Mouse (Mus musculus): ENCODE results near the gene Pik3c2b. TPM values are rescaled to one million over a fixed set of nuclear protein-coding genes. Genes with fewer than 3 reads are reported as not detected.
"Not testable (repeated sequence)": the region's sequence is repeated elsewhere in the genome, so short reads cannot be mapped to it uniquely, and the experiment has no call there.

The Pik3c2b gene
- total RNA-seq, 1 experiment from 2014 or later: 1.9 TPM

DNA sequence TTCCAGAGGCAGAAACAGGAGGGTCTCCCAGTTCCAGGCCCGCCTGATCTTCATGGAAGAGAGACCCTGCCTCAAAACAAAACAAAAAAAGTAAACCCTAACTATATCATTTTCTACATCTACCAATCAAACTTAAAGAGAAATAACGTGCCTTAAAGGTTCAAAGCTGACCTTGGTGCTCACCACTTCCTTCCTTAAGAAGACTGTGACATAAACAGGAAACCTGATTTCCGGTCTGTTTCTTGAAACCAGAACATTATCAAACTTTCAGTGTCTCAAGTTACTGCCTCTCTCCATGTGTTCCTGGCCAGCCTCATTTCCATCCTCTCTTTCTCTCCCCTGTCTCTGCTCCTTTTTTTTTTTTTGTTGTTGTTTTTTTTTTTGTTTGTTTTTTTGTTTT is 15.7 kb upstream of the Pik3c2b start:
- no peak for ATAC-seq (replicated peaks; ENCODE audit: insufficient number of reproducible peaks, low FRiP score, low TSS enrichment, poor library complexity, severe bottlenecking)

DNA sequence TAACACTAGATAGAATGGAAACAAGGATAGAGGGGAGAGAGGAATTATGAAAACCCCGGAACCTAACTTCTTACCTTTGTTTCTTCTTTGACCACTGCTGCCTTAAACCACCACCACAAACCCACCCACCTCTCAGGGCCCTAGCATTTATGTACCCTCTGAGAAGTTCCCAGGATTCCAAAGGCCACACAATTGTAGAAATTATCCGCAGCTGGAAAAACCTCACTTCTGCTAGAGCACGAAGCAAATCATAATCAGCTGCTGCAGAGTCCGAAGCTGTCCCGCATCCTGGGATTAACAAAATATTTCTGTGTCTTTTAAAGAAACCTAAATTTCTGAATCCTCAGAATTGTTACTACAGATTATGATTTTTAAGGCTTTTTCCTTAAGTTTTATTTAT is 15.0 kb upstream of the Pik3c2b start, which contains the start of gene Mdm4:
TSS of gene Mdm4 (minus strand) at position 101 of the 400 bp plus-strand sequence.
- ATAC-seq (replicated peaks; ENCODE audit: insufficient number of reproducible peaks, low FRiP score, low TSS enrichment, poor library complexity, severe bottlenecking): no peak

DNA sequence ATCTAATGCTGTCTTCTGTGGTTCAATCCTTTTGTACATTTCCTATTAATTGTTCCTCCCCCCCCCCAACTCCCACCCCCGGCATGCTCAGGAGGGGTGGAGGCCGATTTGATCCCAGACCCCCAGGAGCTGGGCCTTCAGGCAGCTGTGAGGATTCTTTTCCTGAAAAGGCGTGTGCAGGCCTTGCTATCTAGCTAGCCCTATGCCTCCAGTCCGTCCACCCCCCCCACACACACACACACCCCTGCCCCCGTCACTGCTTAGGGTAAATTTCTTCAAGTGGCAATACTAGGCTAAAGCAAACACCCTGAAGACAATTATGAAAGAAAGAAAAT is 12.5 kb upstream of the Pik3c2b start:
- ATAC-seq (replicated peaks; ENCODE audit: insufficient number of reproducible peaks, low FRiP score, low TSS enrichment, poor library complexity, severe bottlenecking): no peak

DNA sequence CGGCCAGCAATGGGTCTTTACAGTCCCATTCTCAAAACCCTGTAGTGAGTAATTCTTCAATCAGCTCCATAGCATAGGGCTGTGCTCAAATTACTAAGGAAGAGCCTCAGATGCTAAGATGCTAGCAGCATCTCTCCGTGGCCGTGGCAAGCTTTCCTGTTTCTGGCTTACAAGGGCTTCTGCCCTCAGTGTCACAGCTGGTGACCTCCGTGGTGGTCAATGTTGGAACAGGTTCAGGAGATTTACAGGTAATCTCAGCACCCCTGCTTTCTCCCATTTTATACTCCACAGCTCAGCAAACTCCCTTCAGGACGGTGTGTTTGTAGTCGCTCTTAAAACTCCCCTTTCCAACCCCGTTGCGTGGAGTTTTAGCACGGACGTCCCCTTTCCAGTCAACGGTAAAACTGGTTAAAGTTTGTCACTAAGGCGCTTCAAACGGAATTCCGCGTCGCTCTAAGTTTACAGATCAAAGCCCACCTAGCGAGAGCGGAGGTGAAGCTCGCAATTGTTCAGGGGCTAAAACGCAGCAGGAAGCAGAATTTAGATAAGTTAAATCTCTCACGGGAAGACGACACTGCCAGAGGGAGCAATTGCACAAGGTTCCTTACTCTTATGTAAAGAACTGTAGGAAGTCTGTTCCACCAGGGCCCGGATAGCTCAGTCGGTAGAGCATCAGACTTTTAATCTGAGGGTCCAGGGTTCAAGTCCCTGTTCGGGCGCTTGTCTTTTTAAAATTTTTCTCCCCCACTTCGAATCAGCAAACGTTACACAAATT is 12.0 kb upstream of the Pik3c2b start:
- ATAC-seq (replicated peaks; ENCODE audit: insufficient number of reproducible peaks, low FRiP score, low TSS enrichment, poor library complexity, severe bottlenecking): peak; percentile 70; the same call in 1 of the 2 replicates

DNA sequence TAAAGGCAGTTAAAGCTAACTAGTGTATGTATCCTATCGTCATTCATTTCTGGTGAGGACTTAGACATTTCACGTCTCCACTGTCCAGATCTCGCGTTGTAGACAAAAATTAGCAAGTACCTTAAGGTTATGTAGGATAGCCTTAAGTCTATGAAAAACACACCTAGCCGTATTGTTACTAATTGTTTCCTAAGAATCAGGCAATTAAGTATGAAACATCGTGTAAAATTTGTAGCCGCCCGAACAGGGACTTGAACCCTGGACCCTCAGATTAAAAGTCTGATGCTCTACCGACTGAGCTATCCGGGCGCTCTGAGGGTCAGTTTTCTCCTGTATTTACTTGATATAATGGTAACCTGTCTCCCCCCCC is 11.4 kb upstream of the Pik3c2b start:
- no peak for ATAC-seq (replicated peaks; ENCODE audit: insufficient number of reproducible peaks, low FRiP score, low TSS enrichment, poor library complexity, severe bottlenecking)

DNA sequence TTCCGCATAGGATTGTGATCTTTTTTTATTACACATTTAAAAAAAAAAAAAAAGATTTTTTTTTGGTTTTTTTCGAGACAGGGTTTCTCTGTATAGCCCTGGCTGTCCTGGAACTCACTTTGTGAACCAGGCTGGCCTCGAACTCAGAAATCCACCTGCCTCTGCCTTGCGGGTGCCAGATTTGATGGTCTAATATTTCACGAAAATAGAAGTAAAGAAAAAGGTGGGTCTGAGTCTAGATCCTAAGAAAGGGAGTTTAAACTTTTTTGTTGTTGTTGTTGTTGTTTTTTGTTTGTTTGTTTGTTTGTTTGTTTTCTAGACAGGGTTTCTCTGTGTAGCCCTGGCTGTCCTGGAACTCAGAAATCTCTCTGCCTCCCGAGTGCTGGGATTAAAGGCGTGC is 10.8 kb upstream of the Pik3c2b start:
- ATAC-seq (replicated peaks; ENCODE audit: insufficient number of reproducible peaks, low FRiP score, low TSS enrichment, poor library complexity, severe bottlenecking): not testable (repeated sequence)

DNA sequence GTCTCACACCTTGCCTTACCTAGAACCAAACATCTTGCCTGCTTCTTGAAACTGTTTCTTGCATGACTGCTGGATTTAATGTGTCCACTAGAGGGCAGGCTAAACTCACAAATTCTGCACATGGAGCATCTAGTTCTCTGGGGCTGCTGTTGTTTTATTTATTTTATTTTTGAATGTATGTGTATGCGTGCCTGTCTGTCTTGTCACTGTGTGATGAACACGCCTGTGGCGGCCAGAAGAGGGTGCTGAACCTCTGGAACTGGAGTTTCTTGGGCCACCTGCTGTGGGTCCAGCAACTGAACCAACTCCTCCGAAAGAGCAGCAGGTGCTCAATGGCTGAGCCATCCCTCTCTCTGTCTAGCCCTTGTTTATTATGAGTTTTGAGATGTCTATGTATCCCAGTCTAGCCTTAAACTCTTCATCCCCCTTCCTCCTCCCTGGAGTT is 5.9 kb upstream of the Pik3c2b start:
- peak; percentile 68 for ATAC-seq (replicated peaks; ENCODE audit: insufficient number of reproducible peaks, low FRiP score, low TSS enrichment, poor library complexity, severe bottlenecking)

DNA sequence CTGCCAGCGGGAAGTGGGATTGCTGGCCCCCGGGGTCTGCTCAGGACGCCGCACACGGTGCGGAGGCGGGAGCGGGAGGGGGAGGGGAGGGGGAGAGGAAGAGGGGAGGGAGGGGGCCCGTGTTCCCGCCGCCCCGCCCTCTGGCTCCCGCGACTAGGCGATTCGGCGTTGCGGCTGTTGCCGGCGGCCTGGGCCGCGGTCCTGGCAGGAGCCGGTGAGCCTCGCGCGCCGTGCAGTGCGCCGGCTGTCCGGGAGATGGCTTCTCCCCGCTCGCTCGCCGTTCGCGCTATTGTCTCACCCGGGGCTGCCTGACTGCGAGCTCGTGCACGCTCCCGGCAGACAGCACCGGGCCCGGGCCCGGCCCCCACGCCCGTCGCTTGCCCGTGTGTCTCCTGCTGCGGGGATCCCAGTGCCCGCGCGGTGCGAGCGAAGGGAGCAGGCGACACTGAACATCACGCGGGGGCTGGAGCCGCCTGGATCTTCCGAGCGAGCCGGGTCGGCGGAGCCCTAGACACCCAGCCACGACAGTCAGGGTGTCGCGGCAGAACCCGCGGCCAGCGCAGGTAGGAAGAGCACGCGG is 484 bp downstream of the Pik3c2b start:
- peak; percentile 56 for ATAC-seq (replicated peaks; ENCODE audit: insufficient number of reproducible peaks, low FRiP score, low TSS enrichment, poor library complexity, severe bottlenecking)

DNA sequence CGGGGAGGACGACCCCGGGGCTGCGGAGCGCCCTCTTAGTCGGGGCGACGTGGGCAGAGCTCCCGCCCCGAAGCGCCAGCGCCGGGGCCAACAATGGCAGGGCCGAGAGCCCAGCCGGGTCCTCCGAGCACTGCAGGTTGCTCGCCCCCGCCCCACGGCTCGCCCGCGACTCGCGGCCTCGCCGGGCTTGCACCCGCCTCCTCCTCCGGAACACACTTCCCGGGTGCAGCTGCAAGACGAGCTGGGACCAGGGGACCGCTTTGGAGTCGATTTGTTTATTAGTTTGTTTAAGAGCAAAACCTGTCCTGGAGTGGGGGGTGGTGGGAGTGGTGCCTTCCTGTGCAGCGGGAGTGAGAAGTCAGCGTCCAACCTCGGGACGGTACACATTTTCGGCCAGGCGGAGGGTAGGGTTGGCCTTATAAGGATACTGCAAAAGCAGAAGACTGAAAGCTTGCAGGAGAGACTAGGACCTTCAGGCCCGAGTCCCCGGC is 1.0 kb downstream of the Pik3c2b start:
- ATAC-seq (replicated peaks; ENCODE audit: insufficient number of reproducible peaks, low FRiP score, low TSS enrichment, poor library complexity, severe bottlenecking): no peak; the same call in 1 of the 2 replicates

DNA sequence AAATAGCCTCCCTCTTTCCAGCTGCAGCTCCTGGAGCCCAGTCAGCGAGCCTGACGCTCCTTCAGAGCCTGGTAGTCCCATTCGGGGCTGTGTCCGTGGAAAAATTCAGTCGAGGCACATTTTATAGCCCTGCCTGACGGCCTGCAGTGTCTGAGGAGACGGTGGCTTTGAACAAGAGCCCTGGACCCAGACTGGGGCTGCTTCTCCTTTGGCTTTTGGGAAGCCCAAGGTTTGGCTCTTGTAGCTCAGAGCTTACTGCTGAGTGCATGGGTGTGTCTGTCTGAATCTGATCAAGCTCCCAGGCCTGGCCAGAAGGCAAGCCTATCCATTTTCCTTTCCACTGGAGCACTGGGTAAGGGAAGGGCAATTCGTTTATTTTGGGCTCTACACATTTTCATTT is 2.1 kb downstream of the Pik3c2b start:
- no peak for ATAC-seq (replicated peaks; ENCODE audit: insufficient number of reproducible peaks, low FRiP score, low TSS enrichment, poor library complexity, severe bottlenecking)

DNA sequence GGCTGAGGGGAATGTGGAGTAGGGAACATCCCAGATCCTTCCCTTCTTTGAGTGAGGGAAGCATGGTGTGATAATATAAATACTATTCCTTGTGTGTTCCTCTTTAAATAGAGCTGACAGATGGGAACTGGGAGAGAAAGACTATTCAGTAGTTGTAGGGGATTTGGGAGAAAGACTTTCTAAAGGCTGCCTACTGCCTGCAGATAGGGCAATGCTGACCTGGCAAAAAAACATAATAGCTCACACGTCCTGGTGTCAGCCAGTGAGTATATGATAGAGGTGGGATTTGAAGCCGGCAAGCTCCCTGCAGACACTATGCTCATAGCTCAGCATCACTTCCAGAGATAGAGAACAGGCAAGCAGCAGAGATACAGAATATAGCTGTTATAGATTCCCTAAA is 3.2 kb downstream of the Pik3c2b start:
- no peak for ATAC-seq (replicated peaks; ENCODE audit: insufficient number of reproducible peaks, low FRiP score, low TSS enrichment, poor library complexity, severe bottlenecking)

DNA sequence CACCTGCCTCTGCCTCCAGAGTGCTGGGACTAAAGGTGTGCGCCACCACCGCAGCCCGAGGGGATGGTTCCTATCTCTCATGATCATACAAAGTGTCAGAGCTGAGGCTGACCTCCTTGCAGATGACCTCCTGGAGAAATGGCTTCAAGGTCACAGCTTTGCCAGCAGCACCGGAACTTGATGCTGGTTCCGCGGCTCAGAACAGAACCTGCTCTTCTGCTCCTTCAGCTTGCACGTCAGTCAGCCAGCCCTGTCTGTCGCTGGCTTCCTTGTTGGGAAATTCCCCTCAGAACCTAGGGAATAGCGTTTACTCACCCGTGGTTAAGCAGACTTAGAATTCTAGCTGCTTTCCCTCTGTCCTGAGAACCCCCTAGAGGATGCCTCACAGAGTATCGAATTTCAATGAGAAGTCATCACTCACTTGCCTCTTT is 4.5 kb downstream of the Pik3c2b start:
- ATAC-seq (replicated peaks; ENCODE audit: insufficient number of reproducible peaks, low FRiP score, low TSS enrichment, poor library complexity, severe bottlenecking): no peak

DNA sequence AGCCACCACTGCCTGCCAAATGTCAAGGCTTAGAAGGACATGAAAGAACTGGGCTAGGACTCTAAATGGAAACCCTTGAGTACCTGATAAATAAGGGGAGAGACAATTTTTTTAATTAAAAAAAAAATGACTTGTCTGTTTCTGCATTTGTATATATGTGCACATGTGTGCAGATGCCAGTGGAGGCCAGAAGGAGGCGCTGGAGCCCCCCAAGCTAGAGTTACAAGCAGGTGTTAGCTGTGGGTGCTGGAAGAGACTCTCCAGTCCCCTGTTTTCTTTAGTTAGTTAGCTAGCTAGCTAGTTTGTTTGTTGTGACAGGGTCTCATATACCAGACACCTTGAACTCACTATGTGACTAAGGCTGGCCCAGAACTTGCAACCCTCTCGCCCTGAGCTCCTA is 6.4 kb downstream of the Pik3c2b start:
- no peak for ATAC-seq (replicated peaks; ENCODE audit: insufficient number of reproducible peaks, low FRiP score, low TSS enrichment, poor library complexity, severe bottlenecking)

DNA sequence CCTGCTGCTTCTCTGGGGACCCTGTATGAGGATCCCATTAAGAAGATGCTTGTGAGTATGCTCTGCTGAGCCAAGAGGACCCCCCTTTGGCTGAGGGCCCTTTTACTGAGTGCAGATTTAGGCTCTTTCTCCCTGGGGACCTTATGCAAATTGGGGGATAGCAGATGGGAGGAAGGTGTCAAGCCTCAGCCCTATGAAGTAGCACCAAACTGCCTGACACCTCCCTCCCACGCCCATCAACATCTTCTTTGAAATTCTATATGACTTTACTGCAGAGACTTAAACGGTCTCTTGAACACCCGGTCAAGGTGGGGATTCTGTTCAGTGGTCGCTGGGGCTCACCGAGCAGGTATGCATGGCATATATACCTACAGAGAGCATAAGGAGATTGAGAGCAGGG is 7.6 kb downstream of the Pik3c2b start:
- no peak for ATAC-seq (replicated peaks; ENCODE audit: insufficient number of reproducible peaks, low FRiP score, low TSS enrichment, poor library complexity, severe bottlenecking)

DNA sequence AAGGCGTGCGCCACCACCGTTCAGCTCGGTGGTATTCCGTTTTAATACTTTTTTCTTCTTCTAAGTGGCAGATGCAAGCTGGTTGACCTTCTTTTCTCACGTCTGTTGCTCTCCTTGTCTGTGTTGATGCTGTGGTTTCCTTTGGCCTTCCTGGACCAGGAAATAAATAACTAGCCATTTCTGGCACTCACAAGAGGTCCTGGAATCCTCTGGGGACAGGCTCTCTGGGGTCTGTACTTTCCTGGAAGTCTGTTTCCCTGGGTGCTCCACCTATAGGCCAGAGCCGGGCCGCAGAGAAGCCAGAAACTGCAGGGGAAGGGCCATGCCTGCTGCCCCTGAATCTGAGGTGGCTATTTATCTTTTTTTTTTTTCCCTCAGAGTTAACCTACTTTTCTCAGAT is 8.9 kb downstream of the Pik3c2b start:
- no peak for ATAC-seq (replicated peaks; ENCODE audit: insufficient number of reproducible peaks, low FRiP score, low TSS enrichment, poor library complexity, severe bottlenecking)

DNA sequence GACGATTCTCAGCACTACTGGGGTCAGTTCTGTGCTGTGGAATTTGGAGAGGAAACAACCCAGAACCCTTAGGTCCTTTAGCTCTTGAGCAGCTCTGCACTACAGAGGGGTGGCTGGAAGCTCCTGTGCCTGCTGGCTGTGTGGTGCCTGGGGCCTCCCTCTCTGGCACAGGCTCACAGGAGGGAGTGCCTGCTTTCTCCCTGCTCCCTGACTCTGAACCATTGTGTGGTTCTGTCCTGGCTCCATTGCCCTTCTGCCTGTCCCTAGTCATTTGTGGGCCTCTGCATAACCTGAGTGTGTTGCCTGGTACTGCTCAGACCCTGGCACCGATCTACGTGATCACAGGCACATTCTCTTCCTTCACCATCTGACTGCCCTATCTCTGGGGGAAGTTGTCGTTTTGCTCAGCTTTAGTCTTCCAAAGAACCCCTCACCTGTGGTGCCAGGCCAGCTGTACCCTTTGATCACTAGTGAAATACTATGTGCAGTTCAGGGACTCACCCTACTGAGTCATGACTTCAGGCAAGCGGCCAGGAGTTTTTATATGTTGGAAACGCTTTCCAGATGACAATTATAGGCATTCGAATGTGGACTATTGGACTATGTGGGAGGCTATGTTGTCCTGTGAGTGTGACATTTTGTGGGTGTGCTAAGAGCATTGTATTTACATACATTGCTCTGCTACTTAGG is 12.0 kb downstream of the Pik3c2b start:
- no peak for ATAC-seq (replicated peaks; ENCODE audit: insufficient number of reproducible peaks, low FRiP score, low TSS enrichment, poor library complexity, severe bottlenecking)

DNA sequence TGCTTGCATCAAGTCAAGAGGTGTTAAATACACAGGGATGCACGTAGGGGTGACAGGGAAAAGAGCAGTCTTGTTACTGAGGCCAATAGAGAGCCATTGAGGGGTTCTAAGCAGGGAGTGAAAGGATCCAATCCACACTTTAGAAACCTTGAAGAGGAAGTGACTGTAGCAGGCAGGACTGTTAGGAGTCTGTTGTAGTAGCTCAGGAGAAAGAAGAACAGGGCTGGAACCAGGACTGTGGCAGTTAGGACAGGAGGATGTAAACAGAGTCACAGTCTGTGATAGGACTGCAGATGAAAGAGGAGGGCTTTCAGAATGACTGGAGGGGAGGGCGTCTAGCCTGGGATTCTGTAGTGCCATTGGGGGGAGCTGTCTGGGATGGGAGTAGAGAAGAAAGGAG is 14.1 kb downstream of the Pik3c2b start:
- no peak for ATAC-seq (replicated peaks; ENCODE audit: insufficient number of reproducible peaks, low FRiP score, low TSS enrichment, poor library complexity, severe bottlenecking)

DNA sequence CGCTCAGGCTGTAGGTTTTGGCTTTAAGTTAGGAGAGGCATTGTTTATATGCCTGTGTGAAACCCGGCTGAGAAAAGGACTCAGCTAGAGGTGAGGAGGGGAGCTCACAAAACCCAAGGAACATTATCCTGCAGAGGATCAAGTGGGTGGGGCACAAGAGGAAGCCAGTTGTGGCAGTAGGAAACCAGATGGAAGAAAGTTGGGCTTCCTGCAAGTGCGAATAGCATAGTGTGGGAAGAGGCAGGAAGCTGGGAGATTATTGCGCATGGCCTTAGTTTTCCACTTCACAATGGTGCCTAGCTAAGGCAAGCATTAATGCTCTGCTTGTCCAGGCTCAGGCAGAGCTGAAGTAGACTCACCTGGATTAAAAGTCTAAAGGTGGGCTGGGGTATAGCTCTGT is 15.2 kb downstream of the Pik3c2b start:
- ATAC-seq (replicated peaks; ENCODE audit: insufficient number of reproducible peaks, low FRiP score, low TSS enrichment, poor library complexity, severe bottlenecking): no peak

DNA sequence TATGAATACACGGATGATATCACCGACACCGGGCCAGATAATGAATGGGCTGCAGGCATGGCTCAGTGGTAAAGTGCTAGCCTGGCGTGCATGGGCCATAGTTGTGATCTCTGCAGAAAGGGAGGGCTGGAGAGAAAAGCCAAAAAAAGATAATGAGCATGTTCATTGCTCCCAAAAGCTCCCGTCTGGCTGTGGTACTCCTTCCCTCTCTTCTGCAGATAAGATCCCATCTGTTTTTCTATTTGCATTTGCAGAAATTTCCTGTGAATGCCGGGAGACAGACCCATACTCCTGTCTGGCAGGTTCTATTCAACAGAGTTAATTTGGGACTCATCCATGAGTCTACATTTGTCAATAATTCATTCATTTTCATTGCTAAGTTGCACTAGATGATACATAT is 17.7 kb downstream of the Pik3c2b start:
- no peak for ATAC-seq (replicated peaks; ENCODE audit: insufficient number of reproducible peaks, low FRiP score, low TSS enrichment, poor library complexity, severe bottlenecking)

DNA sequence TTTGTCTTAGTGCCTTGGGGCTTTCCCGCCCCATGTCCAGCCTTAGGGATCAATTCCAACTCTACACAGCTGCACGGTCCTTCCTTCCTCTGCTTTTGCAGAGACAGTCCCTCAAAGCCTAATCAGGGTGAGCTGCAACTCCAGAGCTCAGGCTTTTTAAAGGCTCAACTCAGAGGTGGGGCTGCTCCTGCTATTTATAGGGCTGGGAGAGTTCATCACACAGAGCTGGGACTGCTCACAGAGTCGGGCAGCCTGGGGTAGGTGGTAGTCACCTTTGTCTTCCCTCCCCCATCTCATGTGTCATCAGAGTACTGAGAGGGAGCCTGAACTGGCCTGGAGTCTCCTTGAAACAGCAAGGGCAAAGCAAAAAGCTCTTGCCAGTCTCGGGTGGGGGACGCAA is 22.8 kb downstream of the Pik3c2b start:
- no peak for ATAC-seq (replicated peaks; ENCODE audit: insufficient number of reproducible peaks, low FRiP score, low TSS enrichment, poor library complexity, severe bottlenecking)
